Mouse (Mus musculus): ENCODE measurements around the gene Trim23. TPM values are rescaled to one million over a fixed set of nuclear protein-coding genes. Genes with fewer than 3 reads are reported as not detected.
A peak's percentile ranks its signal among the peaks of the same experiment; 100 is the strongest.
"Not testable (repeated sequence)": the region's sequence is repeated elsewhere in the genome, so short reads cannot be mapped to it uniquely, and the experiment has no call there.

Gene Trim23
- 5.0 and 5.6 TPM in 2 replicates for polyA plus RNA-seq (2012; rRNA removed)

- peak; percentile 91 for DNase-seq (ENCODE audit: low read depth)
Measured at GRCm38 (mm10) chr13:104178650-104179121, at the start of gene Trim23. Trim23 (plus strand) TSS chr13:104178797.

DNA sequence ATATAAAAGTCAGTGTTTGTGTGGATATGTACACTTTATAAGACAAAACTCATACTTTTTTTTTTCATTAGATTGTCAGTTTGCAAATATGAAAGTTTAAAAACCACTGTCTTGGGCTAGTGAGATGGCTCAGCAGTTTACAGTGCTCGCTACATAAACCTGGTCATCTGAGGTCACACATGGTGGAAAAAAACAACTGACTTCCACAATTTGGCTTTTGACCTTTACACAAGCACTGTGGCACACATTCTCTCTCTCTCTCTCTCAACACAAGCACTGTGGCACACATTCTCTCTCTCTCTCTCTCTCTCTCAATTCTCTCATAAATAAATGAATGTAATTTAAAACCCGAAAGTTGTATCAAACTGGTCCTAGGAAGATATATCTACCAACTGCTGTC lies 46.0 kb upstream of the Trim23 start:
- DNase-seq (ENCODE audit: low read depth): no peak

DNA sequence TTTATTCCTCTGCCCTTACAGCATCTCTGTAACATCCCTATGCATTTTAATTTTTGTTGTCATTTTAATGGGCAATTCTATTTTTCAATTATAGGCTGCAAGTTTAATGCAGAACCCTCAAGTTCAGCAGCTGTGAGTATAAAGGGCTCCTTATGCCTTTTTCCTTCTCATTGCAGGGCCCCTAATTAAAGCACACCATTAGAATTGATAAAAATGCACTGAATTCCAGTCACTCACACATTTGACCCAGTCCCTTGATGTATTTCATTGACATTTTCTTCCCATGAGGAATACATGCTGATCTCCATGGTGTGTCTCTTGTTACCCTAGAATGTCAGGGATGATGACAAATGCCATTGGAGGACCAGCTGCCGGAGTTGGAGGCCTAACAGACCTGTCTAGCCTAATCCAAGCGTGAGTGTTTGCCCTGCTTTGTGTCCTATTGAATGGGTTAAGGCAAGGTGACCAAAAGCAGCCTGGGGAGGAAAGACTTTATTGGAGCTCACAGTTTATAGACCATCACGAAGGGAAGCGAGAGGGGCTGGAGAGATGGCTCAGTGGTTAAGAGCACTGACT lies 44.0 kb upstream of the Trim23 start:
- DNase-seq (ENCODE audit: low read depth): no peak

DNA sequence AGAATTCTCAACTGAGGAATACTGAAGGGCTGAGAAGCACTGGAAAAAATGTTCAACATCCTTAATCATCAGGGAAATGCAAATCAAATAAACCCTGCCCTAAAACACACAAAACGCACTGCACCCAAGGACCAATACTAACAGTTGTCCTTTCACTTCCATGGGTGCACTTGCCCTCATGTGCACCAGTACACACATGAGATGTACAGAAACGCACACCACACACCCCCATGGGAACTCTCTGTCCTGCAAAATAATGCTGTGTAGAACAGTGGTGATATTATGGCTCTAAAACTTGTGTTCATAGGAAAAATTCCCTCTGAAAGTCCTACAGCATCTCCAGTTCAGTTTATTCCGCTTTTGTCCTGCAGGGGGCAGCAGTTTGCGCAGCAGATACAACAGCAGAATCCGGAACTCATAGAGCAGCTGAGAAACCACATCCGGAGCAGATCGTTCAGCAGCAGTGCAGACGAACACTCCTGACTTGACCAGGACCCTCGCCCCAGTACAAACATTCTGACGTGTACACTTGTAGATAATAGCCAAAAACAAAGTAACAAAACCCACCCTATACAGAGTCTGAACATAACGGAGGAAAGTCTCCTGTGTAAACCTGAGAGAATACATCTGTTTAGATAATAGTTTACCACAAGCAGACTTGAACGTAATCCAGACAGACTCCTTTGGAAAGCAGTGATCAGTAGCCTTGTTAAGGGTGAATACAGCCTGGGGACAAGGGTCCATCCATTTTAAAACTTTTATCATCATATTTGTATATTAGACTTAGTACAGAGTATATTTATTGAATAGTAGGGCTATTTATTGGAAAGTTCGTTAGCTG lies 39.0 kb upstream of the Trim23 start:
- DNase-seq (ENCODE audit: low read depth): no peak

- no peak for DNase-seq (ENCODE audit: low read depth)
Measured at GRCm38 (mm10) chr13:104144871-104145270, 33.7 kb upstream of the Trim23 start.

GRCm38 (mm10) chr13:104145646-104146045 lies 33.0 kb upstream of the Trim23 start:
- peak; percentile 58 for DNase-seq (ENCODE audit: low read depth)

- DNase-seq (ENCODE audit: low read depth): no peak
Measured at GRCm38 (mm10) chr13:104154180-104154579, 24.4 kb upstream of the Trim23 start.

DNA sequence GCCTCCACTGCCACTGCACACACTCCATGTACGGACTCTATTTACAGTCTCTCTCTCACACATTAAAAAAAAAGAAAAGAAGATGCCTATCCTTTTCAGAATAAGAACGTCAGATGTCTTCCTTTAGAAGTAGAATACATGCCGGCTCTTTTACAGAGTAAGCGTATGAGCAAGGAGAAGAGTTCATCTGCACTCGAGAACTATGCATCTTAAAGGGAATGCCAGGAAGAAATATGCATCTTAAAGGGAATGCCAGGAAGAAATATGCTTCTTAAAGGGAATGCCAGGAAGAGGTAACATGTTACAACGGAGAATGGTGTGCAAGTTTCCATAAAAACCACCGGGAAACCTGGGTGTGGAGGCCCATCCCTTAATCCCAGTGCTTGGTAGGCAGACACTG lies 23.5 kb upstream of the Trim23 start:
- DNase-seq (ENCODE audit: low read depth): no peak

GRCm38 (mm10) chr13:104155686-104156085 lies 22.9 kb upstream of the Trim23 start:
- DNase-seq (ENCODE audit: low read depth): no peak

GRCm38 (mm10) chr13:104171711-104172110 lies 6.9 kb upstream of the Trim23 start:
- DNase-seq (ENCODE audit: low read depth): no peak

DNA sequence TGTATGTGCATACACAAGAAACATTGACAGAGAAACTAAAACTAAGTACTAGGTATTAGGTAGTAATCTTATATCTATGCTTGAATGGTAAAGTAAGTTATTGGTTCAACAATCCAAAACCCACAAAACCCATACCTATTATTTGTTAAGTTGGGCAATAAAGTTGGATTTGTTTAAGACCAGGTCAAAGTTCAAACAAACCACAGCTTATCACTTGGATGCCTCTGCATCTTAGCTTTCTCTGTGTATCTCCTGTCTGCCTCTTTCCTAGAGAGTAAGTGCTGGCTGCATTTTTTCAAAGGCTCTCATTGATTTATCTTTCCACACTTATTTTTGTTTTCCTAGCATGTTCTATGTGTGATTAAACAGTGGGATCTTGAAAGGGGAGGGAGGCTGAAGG lies 6.1 kb upstream of the Trim23 start:
- DNase-seq (ENCODE audit: low read depth): no peak

DNA sequence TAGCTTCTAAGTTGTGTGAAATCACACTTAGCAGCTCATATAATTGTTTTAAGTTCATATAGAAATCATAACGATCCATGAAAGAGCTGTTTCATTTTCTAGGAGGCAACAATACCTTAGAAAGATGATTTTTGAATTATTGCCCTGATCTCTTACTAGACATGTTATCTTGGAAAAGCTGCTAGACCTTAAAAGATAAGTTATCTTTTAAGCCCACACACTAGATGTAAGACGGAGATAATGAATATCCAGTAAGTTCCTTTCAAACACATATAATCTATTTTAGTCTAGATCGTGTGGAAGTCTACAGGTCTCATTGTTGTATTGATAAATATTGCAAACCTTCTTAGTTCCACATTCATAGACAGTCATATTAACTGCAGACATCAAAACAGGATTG lies 1.7 kb upstream of the Trim23 start:
- DNase-seq (ENCODE audit: low read depth): no peak

- DNase-seq (ENCODE audit: low read depth): no peak
Measured at GRCm38 (mm10) chr13:104177796-104178649, 574 bp upstream of the Trim23 start, which contains the start of gene Trappc13. Trappc13 (minus strand) TSS chr13:104178469.

DNA sequence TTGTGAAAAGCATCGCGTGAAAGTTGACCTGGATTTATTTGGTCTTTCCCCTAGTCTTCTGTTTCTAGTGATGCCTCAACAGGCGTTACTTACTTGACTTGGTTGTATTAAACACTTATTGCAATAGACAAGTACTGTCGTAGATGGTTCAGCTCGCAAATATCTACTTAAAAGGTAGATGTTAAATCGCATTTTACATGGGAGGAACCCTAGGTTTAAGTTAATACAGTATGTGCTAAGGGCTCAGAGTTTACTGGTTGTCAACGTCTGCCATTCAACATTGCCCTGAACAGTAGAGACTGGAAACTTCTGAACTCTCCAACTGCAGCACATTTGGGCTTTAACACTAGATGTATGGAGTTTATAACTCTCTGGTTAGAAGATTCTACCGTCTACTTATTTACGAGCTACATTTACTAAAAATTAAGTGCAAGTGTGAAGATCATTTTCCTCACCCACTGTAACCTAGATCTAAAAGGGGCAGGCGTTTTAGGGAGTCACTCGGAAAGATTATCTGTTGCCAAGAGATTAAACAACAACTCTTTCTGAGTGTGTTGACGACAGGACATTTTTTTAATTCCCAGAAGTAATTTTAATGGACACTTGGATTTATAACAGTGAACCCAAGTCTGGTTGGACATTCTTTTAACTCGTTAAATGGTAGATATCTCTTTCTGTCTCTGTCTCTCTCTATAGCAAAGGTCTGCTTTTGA lies 735 bp downstream of the Trim23 start:
- DNase-seq (ENCODE audit: low read depth): peak; percentile 10

GRCm38 (mm10) chr13:104187357-104187756 lies 8.8 kb downstream of the Trim23 start:
- no peak for DNase-seq (ENCODE audit: low read depth)

GRCm38 (mm10) chr13:104195891-104196290 lies 17.3 kb downstream of the Trim23 start:
- DNase-seq (ENCODE audit: low read depth): not testable (repeated sequence)

DNA sequence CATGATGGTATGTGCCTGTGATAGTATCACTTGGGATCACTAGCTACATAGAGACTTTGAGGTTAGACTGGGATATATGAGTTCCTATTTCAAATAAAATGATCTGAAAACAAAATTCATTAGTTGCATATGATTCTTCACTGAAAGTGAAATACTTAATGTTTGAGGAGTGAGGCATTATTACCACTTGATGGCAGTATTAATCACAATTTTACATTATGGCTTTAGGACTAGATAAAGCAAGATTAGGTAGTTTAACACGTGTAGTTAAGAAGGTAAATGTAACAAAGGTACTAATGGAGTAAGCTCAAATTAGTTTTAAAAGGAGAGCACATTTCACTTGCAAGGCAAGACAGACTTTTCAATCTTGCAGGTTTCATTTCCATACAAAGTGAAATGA lies 25.7 kb downstream of the Trim23 start:
- DNase-seq (ENCODE audit: low read depth): no peak

- DNase-seq (ENCODE audit: low read depth): no peak
Measured at GRCm38 (mm10) chr13:104227478-104227877, 48.9 kb downstream of the Trim23 start.

GRCm38 (mm10) chr13:104228384-104229066 lies 49.9 kb downstream of the Trim23 start, which contains the start of the genes Cenpk and Ppwd1:
Cenpk (plus strand) TSS chr13:104228611.
Ppwd1 (minus strand) TSS chr13:104228843.
- DNase-seq (ENCODE audit: low read depth): peak; percentile 66

DNA sequence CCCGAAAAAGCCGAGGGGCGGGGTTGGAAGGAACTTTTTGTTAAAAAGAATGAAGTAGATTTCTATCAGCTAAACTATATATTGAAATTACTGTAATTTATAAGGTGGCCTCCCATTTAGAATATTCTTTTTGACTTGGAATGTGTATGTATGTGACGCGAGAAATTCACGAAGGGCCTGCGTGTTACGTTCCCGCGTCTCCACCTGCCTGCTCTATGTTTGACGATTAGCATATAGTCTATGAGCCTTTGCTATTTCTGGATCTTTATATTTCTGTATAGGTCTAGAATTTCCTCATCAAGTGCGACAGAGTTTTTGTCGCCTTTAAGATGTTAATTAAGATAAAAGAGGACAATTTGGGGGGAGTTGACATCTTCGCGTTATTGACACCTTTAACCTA lies 50.6 kb downstream of the Trim23 start:
- DNase-seq (ENCODE audit: low read depth): no peak
